Mouse (Mus musculus) C2C12 (cell line): Measurements from ENCODE around the gene Phactr3.

ENCODE experiments used
- CTCF ChIP-seq: IDR thresholded peaks from one replicate; pipeline ENCODE4 v1.5.1; 2011; ENCODE audit not compliant: control insufficient read depth, insufficient read depth, insufficient read length
- MAX ChIP-seq: IDR thresholded peaks from one replicate; pipeline ENCODE4 v1.6.1; 2011; ENCODE audit warnings: mild to moderate bottlenecking, control low read depth
- MYOG ChIP-seq: IDR thresholded peaks from one replicate; pipeline ENCODE4 v1.6.1; 2011; ENCODE audit not compliant: control insufficient read depth, insufficient read length; ENCODE audit errors: extremely low read depth

DNA sequence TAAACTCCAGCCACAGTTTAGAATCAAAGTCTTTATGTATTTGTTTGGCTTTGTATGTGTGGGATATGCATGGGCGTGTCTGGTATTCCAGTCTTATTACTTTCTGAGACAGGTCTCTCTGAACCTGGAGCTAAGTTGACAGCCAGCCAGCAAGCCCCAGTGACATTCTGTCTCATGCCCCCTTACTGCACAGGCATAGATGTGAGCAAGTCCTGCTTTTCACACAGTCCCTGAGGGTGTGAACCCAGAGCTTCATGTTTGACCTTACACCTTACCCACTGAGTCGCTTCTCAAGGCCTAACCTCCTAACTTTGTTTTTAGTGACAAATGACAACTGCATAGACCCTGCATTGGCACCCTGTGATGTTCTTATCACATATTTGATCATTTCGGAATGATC, 169.9 kb downstream of the Phactr3 start:
- TF ChIP-seq CTCF (no peak), MYOG (no peak), MAX (no peak)
